In the genomic region with DNA sequence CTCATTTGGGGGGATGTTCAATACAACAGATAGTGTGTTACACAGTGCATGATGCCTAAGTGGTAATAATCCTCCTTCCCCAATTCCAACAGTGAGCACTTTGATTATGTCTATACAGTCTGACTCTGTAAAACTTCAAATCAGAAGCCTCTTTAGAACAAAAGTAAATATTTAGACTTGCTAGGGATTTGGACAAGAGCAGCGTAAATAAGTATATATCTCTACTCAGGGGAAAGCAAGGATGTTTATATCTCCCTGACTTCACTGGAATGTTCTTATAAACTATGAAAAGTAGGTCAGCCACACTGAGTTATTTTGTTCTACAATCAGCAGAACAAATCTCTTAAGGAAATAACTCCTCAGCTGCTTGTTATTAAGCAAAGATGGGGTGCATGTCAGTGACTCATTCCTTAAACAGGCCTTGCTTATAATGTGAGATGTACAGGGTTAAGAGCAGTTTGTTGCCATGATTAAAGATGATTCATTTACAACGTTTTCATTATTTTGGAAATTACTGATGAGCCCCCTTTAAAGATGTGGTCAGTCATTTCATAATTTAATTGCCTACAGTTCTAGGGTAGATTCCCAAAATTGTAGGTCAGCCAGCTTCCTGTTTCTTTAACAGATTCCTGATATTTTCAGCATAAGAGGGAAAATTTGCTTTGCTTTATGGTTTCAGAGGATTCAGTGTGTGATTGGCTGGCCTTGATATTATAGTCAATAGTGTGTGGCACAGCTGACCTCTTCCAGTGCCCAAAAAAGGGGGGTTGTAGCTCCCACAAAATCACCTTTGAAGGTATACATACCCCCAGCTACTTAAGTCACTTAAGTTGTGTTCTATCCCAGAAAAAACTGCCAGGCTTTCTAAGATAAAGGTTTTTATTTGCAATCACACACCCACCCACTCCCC, we compare ENCODE assay signal across 15 mouse cellular contexts.
DNase-seq lines count a peak whose midpoint lies in the region; ATAC-seq and TF ChIP-seq lines count a peak whose summit lies in the region.
"Had no signal": no experiment of that assay in that cellular context is flagged by ENCODE, and none has a peak within 500 bp of the region (broad histone marks: within the 10 kb centered on the region; RNA-seq: fewer than 3 reads in every experiment).

No protein-coding gene starts in this region.

- H3K36me3 ChIP-seq in forebrain, embryonic 14.5 days (ENCODE audit: control insufficient read depth, insufficient read depth, low read length), result no peaks in the 10 kb centered on the region
- no peaks in the 10 kb centered on the region for H3K36me3 ChIP-seq in forebrain, postnatal 0 days (ENCODE audit: insufficient read depth)
- H3K36me3 ChIP-seq in neural tube, embryonic 15.5 days, result no peaks in the 10 kb centered on the region
- H3K36me3 ChIP-seq: limb, embryonic 12.5 days had no signal

- H3K9ac ChIP-seq in forebrain, embryonic 14.5 days (ENCODE audit: low read length), result no peak overlapping the region
- no peak overlapping the region for H3K9ac ChIP-seq in forebrain, postnatal 0 days
- no peak overlapping the region for H3K9ac ChIP-seq in neural tube, embryonic 15.5 days (replicated peaks)
- H3K9ac ChIP-seq: forebrain, embryonic 13.5 days; limb, embryonic 12.5 days had no signal

- 89% methylated on average over 2 of the region's 2 CpGs for WGBS in forebrain, embryonic 14.5 days
- WGBS in forebrain, postnatal 0 days, result 80% methylated on average over 2 of the region's 2 CpGs
- 72% methylated on average over 2 of the region's 2 CpGs for WGBS in neural tube, embryonic 15.5 days

- no peak overlapping the region for H3K4me2 ChIP-seq in forebrain, embryonic 14.5 days (ENCODE audit: low read length)
- H3K4me2 ChIP-seq in forebrain, postnatal 0 days (ENCODE audit: low read depth), result no peak overlapping the region
- H3K4me2 ChIP-seq in neural tube, embryonic 15.5 days, result no peak overlapping the region
- H3K4me2 ChIP-seq: forebrain, embryonic 13.5 days; limb, embryonic 12.5 days had no signal

- no peak for TF ChIP-seq POLR2A in embryonic fibroblast, embryonic 13.5 days (IDR thresholded peaks at IDR 0.05; ENCODE audit: low read depth, low read length)

- DNase-seq in forebrain, embryonic 14.5 days (ENCODE audit: low spot score), result no peak
- DNase-seq in forebrain, postnatal 0 days, result no peak
- peak; percentile 14 for DNase-seq in kidney, postnatal 14 days
- DNase-seq in kidney, postnatal 36 days, result no peak
- DNase-seq in lung, postnatal 25 days (ENCODE audit: low spot score), result peak; percentile 61
- no peak for DNase-seq in cerebellum, postnatal 10 days
- DNase-seq: adrenal gland, adult 8-10 months; cerebellum, adult 9-11 months; gastrocnemius, postnatal 25 days; midbrain, embryonic 14.5 days had no signal

- no peaks in the 10 kb centered on the region for H3K4me1 ChIP-seq in forebrain, embryonic 14.5 days (ENCODE audit: control insufficient read depth, insufficient read depth, low read length)
- H3K4me1 ChIP-seq in forebrain, postnatal 0 days (ENCODE audit: insufficient read depth), result no peaks in the 10 kb centered on the region
- peaks cover 5% of the 10 kb centered on the region for H3K4me1 ChIP-seq in embryonic fibroblast, embryonic 13.5 days (ENCODE audit: control insufficient read depth, insufficient read depth, low read length)
- H3K4me1 ChIP-seq in neural tube, embryonic 15.5 days, result no peaks in the 10 kb centered on the region
- H3K4me1 ChIP-seq: forebrain, embryonic 13.5 days had no signal

- no peak overlapping the region for H3K4me3 ChIP-seq in forebrain, embryonic 14.5 days (ENCODE audit: low read depth, low read length)
- no peak overlapping the region for H3K4me3 ChIP-seq in forebrain, postnatal 0 days (ENCODE audit: low read depth, low read length)
- H3K4me3 ChIP-seq in embryonic fibroblast, embryonic 13.5 days (ENCODE audit: insufficient read depth, low read length), result no peak overlapping the region
- no peak overlapping the region for H3K4me3 ChIP-seq in neural tube, embryonic 15.5 days (replicated peaks)
- H3K4me3 ChIP-seq: forebrain, embryonic 13.5 days; limb, embryonic 12.5 days had no signal

- H3K27ac ChIP-seq in forebrain, embryonic 14.5 days (ENCODE audit: low read depth, low read length), result no peak overlapping the region
- no peak overlapping the region; the same call in 1 of the 2 replicates for H3K27ac ChIP-seq in forebrain, postnatal 0 days (ENCODE audit: low read depth, low read length)
- H3K27ac ChIP-seq in embryonic fibroblast, embryonic 13.5 days (ENCODE audit: insufficient read depth, low read length), result peak overlapping the region; percentile 68
- no peak overlapping the region for H3K27ac ChIP-seq in neural tube, embryonic 15.5 days (replicated peaks)
- H3K27ac ChIP-seq: forebrain, embryonic 13.5 days; limb, embryonic 12.5 days; macrophage had no signal

- H3K27me3 ChIP-seq in forebrain, embryonic 14.5 days (replicated peaks; ENCODE audit: control insufficient read depth, insufficient read depth, low read length), result no peaks in the 10 kb centered on the region
- no peaks in the 10 kb centered on the region for H3K27me3 ChIP-seq in forebrain, postnatal 0 days (ENCODE audit: insufficient read depth, low read length)
- no peaks in the 10 kb centered on the region for H3K27me3 ChIP-seq in neural tube, embryonic 15.5 days (replicated peaks)
- H3K27me3 ChIP-seq: forebrain, embryonic 13.5 days; limb, embryonic 12.5 days had no signal

- no peak for TF ChIP-seq CTCF in forebrain, postnatal 0 days (IDR thresholded peaks at IDR 0.05; ENCODE audit: low read depth)
- no peak for TF ChIP-seq CTCF in embryonic fibroblast, embryonic 13.5 days (IDR thresholded peaks at IDR 0.05; ENCODE audit: borderline replicate concordance, insufficient read depth, low read length)

- ATAC-seq in forebrain, embryonic 14.5 days, result 0 out of 2 replicates have a peak, but pooled peaks have one; percentile 37
- no peak for ATAC-seq in forebrain, postnatal 0 days
- no peak for ATAC-seq in neural tube, embryonic 15.5 days (ENCODE audit: low FRiP score)

- H3K9me3 ChIP-seq in forebrain, embryonic 14.5 days (replicated peaks; ENCODE audit: control insufficient read depth, low read length), result no peaks in the 10 kb centered on the region
- H3K9me3 ChIP-seq in forebrain, postnatal 0 days (ENCODE audit: low read length), result no peaks in the 10 kb centered on the region
- H3K9me3 ChIP-seq in neural tube, embryonic 15.5 days (replicated peaks), result no peaks in the 10 kb centered on the region
- H3K9me3 ChIP-seq: forebrain, embryonic 13.5 days; limb, embryonic 12.5 days had no signal

Comparison
In these comparisons a context has a peak if more than half of its experiments do, and no peak if none do; other contexts are left out.
1. DNase-seq: peak in kidney, postnatal 14 days (single experiment) and lung, postnatal 25 days (single experiment); none in forebrain, embryonic 14.5 days (single experiment), forebrain, postnatal 0 days (single experiment), kidney, postnatal 36 days (0 of 2) and cerebellum, postnatal 10 days (0 of 2).